Mouse (Mus musculus): ENCODE data around the gene Rundc1. TPM values are rescaled to one million over a fixed set of nuclear protein-coding genes. Genes with fewer than 3 reads are reported as not detected.
"Not testable (repeated sequence)": the region's sequence is repeated elsewhere in the genome, so short reads cannot be mapped to it uniquely, and the experiment has no call there.

Gene Rundc1
- polyA plus RNA-seq, 1 experiment from 2014 or later, result 26.2 TPM

DNA sequence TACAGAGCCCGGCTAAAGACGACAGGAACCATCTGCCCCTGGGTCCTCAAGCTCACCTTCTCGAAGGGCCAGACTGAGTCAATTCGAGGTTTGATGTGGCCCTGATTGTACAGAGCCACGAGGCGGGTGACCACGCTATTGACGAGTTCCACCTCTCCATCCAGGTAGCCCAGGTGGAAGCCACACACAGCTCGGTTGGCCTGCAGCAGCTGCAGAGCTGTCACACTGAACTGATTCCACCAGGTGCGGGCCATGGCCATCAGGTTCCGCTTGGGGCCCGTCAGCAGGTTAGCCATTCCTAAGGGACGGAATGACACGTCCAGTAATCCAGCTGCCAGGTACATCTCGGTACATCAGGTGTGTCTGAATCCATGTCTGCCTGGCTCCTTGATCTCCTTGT is 35.4 kb downstream of the Rundc1 start:
- 0 out of 2 replicates have a peak overlapping the region, but pooled peaks have one; percentile 41 for H3K9ac ChIP-seq (replicated peaks)
- WGBS, result 93% methylated on average over 15 of the region's 15 CpGs

DNA sequence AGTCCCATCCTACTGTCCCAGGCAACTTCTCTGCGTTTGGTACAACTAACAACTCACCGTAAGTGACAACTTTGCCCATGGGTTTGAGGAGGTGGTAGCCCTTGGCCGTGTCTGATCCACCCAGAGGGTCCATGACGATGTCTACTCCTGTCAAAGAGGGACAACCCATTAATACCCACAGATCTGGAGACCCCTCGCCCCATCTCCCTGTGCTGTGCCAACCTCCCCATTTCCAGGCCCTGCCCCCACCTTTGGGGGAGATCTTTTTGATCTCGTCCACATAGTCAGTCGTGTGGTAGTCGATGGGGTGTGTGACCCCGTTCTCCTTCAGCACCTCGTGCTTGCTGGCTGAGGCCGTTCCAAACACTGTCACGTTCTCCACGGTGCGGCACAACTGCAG is 37.3 kb downstream of the Rundc1 start:
- 65% methylated on average over 14 of the region's 14 CpGs for WGBS
- H3K9me3 ChIP-seq, result no peaks in the 10 kb centered on the region
- peak overlapping the region; percentile 63 for H3K27ac ChIP-seq
- H3K9ac ChIP-seq (replicated peaks), result 0 out of 2 replicates have a peak overlapping the region, but pooled peaks have one; percentile 39
- no peaks in the 10 kb centered on the region for H3K27me3 ChIP-seq
- peaks cover 55% of the 10 kb centered on the region for H3K36me3 ChIP-seq
- no peak overlapping the region; the same call in 1 of the 2 replicates for H3K4me3 ChIP-seq (replicated peaks)
- peaks cover 47% of the 10 kb centered on the region for H3K4me1 ChIP-seq (replicated peaks)
- no peak; the same call in 1 of the 2 replicates for ATAC-seq
- H3K4me2 ChIP-seq (replicated peaks), result peak overlapping the region; percentile 82

More for the DNA sequence above, 35.4 kb downstream of the Rundc1 start:
- Histone ChIP-seq H3K4me1 (replicated peaks) (peaks cover 36% of the 10 kb centered on the region), H3K9me3 (no peaks in the 10 kb centered on the region), H3K27me3 (no peaks in the 10 kb centered on the region), H3K36me3 (peaks cover 58% of the 10 kb centered on the region), H3K4me2 (replicated peaks) (no peak overlapping the region), H3K4me3 (replicated peaks) (no peak overlapping the region), H3K27ac (no peak overlapping the region)
- no peak for ATAC-seq

DNA sequence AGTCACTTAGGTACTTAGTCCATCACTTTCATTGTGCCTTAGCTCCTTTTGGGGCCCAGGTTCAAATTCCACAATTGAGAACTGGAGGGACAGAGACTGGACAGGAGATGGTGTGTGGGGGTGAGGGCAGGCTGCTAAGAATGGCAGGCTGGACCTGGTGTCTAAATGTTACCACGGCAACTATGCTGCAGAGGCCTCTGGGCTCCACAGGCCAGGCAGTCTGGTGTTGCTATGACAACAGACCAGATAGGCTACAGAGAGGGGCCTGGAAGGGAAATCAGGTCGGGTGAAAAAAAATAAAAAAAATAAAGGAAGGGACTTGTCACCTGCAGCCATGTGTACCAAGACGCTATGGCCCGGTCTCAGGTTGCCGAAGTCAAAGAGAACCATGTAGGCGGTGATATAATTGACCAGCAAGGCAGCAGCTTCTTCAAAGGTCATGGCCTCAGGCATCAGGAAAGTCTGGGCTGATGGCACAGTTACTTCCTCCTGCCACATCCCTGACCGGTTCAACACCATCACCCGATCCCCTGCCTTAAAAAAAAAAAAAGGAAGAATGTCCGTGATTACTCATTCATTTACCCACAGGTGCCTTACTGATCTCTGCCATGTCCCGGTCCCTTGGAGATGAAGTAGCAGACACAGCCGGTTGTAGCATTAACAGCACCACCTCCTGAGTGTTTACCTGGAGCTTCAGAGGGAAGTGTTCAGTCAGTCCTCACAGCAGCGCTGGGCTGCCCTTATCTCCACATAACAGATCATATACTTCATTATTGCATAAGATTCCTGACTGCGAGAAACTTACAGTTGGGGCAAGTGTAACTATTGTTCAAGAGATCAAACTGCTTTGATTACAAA is 37.9 kb downstream of the Rundc1 start:
- H3K27ac ChIP-seq, result peak overlapping the region; percentile 63
- H3K9ac ChIP-seq (replicated peaks), result peak overlapping the region; percentile 44
- H3K36me3 ChIP-seq, result peaks cover 48% of the 10 kb centered on the region
- peaks cover 53% of the 10 kb centered on the region for H3K4me1 ChIP-seq (replicated peaks)
- peak; percentile 53; the same call in 1 of the 2 replicates for ATAC-seq
- peak overlapping the region; percentile 95 for H3K4me3 ChIP-seq (replicated peaks)
- no peaks in the 10 kb centered on the region for H3K27me3 ChIP-seq
- no peaks in the 10 kb centered on the region for H3K9me3 ChIP-seq
- H3K4me2 ChIP-seq (replicated peaks), result peak overlapping the region; percentile 82
- 25% methylated on average over 13 of the region's 13 CpGs for WGBS

DNA sequence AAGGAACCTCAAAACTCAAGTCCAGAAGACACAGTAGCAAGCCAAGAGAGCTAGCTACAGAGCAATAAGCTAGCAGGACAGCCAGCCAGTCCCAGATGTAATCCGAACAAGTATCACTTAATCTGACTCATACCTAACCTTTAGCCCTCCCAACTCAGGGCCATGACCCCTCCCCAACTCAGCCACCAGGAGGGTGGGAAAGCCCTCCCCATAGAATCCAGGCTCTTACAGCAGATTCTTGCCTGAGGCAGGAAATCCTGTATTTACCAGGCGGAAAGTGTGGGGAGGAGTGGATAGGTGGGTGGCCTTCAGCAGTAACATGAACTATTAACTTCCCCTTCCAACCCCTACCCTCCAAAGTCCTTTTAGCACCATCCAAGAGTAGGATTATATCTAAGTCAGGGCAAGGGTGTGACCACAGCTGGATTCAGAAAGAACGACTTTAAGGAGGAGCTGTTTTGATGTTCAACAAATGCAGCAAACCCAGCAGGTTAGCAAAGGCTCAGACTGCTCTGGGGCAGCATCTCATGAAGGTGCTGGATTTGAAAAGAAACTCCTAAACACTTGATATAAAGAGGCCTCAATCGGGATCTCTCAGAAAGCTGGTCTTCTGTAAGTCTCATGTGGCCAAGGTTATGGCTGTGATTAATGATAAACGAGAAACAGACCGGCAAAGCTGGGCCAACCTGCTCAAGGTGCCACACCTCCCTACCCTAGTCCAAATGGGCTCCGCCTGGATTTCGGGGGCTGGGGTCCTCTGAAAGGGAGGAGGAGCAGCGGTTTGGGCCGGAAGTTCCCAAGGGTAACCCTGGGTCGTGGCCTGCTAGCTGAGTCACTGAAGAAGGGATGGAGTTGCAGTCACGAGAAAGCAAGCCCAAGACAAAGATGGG is 39.6 kb downstream of the Rundc1 start, which contains the start of gene Rnd2:
TSS of gene Rnd2 (plus strand) at position 789 of the 890 bp plus-strand sequence.
- Histone ChIP-seq H3K4me1 (replicated peaks) (peaks cover 62% of the 10 kb centered on the region), H3K27me3 (no peaks in the 10 kb centered on the region), H3K36me3 (peaks cover 32% of the 10 kb centered on the region), H3K9ac (replicated peaks) (peak within 1 kb of the TSS; percentile 95), H3K9me3 (no peaks in the 10 kb centered on the region), H3K4me2 (replicated peaks) (peak within 1 kb of the TSS; percentile 82), H3K27ac (peak within 1 kb of the TSS; percentile 94), H3K4me3 (replicated peaks) (peak within 1 kb of the TSS; percentile 95)
- 14% methylated on average over 12 of the region's 12 CpGs for WGBS
- no peak for ATAC-seq

DNA sequence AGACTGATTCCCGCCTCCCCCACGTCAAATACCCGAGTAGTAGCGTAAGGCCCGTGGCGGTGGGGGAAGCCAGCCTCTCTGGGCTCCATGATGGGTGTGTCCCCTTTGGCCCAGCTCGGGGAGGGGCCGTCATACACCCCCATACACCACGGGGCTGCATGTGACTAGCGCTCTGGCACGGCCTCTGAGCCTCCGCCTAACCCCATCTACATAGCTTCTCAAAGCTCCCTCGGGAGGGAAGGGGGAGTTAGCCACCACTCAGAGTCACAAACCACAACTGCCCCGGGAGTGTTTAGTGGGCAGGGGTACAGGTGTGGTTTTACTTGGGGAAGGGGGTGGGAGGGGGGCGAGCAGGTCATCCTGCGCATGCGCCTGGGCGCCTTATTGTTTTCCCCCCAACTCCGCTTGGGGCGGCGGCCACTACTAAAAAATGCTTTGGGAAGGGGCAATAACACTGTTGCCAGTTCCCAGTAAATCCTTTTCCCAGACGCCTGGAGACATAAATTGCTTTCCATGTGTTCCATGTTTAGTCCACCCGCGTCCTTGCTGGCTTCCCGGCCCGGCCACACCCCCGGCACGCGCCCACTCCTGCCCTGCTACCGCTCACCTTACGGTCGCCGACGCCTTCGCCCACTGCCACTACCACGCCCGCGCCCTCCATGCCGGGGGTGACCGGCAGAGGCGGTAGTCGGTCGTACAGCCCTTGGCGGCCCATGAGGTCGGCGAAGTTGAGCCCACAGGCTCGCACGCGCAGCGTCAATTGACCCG is 40.4 kb downstream of the Rundc1 start:
- Histone ChIP-seq H3K4me1 (replicated peaks) (peaks cover 65% of the 10 kb centered on the region), H3K27me3 (no peaks in the 10 kb centered on the region), H3K27ac (peak overlapping the region; percentile 94), H3K4me2 (replicated peaks) (peak overlapping the region; percentile 82), H3K9me3 (no peaks in the 10 kb centered on the region), H3K9ac (replicated peaks) (peak overlapping the region; percentile 95), H3K4me3 (replicated peaks) (peak overlapping the region; percentile 95), H3K36me3 (peaks cover 24% of the 10 kb centered on the region)
- WGBS, result 2% methylated on average over 51 of the region's 51 CpGs
- peak; percentile 38 for ATAC-seq

DNA sequence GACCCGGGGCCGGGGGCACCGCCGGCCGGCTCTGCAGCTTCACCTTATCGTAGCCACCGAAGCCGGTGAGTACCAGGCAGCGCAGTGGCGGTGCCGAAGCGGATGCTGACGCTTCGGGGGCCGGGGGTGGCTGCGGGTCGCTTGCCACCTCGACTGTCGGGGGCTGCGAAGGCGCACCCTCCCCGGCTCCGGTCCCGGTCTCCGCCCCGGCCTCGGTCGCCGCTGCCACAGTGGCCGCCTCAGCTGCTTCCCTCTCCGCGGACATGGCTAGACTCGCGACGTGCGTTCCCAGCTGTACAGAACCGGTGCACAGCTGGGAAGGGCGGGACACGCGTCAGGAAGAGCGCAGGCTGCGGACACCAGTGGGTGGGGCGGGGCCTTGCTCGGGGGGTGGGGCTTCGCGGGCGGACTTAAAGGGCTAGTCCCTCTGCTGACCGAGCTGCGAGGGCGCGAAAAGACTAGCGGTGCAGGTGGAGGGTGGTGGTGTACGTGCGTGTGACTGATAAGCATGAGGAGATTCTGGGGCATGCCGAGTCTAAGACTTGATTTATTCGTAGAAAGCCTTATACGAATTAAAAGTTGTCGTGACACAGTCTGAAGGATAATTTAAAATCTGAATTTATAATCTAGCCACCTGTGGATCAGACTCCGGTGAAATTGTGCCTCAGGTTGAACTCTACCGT is 41.1 kb downstream of the Rundc1 start, which contains the start of gene Vat1:
TSS of gene Vat1 (minus strand) at position 362 of the 683 bp plus-strand sequence.
- H3K4me2 ChIP-seq (replicated peaks), result peak within 1 kb of the TSS; percentile 82
- H3K4me3 ChIP-seq (replicated peaks), result peak within 1 kb of the TSS; percentile 95
- peak within 1 kb of the TSS; percentile 94 for H3K27ac ChIP-seq
- peaks cover 72% of the 10 kb centered on the region for H3K4me1 ChIP-seq (replicated peaks)
- H3K9ac ChIP-seq (replicated peaks), result peak within 1 kb of the TSS; percentile 95
- no peaks in the 10 kb centered on the region for H3K9me3 ChIP-seq
- 1% methylated on average over 60 of the region's 60 CpGs for WGBS
- H3K36me3 ChIP-seq, result peaks cover 22% of the 10 kb centered on the region
- H3K27me3 ChIP-seq, result no peaks in the 10 kb centered on the region
- peak; percentile 60 for ATAC-seq

DNA sequence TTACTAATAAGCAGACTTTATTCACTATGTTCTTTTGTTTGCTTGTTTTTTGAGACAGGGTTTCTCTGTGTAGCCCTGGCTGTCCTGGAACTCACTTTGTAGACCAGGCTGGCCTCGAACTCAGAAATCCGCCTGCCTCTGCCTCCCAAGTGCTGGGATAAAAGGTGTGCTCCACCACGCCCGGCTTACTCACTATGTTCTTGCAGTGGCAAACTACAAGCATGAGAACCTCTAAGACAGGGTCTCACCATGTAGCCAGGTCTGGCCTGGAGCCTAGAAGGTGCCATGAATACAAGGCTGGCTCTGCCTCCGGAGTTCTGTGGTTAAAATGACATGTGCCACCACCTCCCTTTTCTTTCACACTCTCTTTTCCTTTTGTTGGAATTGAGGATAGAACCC is 41.7 kb downstream of the Rundc1 start:
- not testable (repeated sequence) for ATAC-seq
- peaks cover 78% of the 10 kb centered on the region for H3K4me1 ChIP-seq (replicated peaks)

DNA sequence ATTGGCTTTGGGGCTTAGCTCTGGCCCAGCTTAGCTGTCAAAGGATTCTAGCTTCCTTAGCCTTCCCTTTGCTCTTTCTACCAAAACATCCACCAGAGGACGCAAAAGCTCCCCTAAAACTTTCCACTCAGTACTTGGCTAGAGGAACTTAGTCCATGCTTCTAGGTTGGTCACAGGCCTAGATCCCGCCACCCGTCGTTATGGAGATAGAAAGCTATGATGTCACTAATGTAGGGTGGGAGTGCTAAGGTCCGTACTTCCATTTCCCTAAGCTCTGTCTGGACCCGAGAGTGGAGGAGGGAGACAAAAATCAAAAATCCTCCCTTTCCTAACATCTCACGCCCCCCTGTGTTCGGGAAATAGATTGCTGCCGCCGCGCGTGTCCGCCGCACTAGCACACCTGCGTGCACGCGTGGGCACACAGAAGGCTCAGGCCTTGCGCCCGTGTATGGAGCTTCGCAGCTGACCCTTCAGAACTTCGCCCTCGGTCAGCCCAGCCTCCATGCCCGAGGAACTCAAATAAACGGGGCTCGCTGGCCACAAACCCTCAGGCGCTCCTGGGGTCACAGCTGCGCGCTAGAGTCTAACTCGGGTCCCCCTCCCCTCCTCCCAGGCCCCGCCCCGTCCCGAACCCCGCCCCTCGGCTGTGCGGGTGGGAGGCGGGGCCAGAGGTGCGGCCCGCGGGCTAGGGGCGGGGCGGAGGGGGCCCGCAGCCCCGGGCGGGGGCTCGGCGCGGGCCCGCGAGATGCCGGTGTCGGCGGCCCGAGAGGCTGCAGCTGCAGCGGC is 42.8 kb downstream of the Rundc1 start:
- H3K4me3 ChIP-seq (replicated peaks), result peak overlapping the region; percentile 79
- peak overlapping the region; percentile 90 for H3K27ac ChIP-seq
- peak overlapping the region; percentile 89 for H3K9ac ChIP-seq (replicated peaks)
- H3K36me3 ChIP-seq, result peaks cover 17% of the 10 kb centered on the region
- peak; percentile 51 for ATAC-seq
- WGBS, result 1% methylated on average over 51 of the region's 54 CpGs
- peak overlapping the region; percentile 82 for H3K4me2 ChIP-seq (replicated peaks)
- H3K27me3 ChIP-seq, result no peaks in the 10 kb centered on the region
- H3K9me3 ChIP-seq, result no peaks in the 10 kb centered on the region
- peaks cover 80% of the 10 kb centered on the region for H3K4me1 ChIP-seq (replicated peaks)

More for the DNA sequence above, 41.7 kb downstream of the Rundc1 start:
- peaks cover 22% of the 10 kb centered on the region for H3K36me3 ChIP-seq
- not testable (repeated sequence) for H3K9me3 ChIP-seq, H3K27me3 ChIP-seq
- H3K27ac ChIP-seq, result peak overlapping the region; percentile 94; the same call in 1 of the 2 replicates
- WGBS, result 52% methylated on average over 5 of the region's 5 CpGs
- H3K9ac ChIP-seq (replicated peaks), result peak overlapping the region; percentile 95; the same call in 1 of the 2 replicates
- H3K4me3 ChIP-seq (replicated peaks), result peak overlapping the region; percentile 95
- peak overlapping the region; percentile 82 for H3K4me2 ChIP-seq (replicated peaks)

DNA sequence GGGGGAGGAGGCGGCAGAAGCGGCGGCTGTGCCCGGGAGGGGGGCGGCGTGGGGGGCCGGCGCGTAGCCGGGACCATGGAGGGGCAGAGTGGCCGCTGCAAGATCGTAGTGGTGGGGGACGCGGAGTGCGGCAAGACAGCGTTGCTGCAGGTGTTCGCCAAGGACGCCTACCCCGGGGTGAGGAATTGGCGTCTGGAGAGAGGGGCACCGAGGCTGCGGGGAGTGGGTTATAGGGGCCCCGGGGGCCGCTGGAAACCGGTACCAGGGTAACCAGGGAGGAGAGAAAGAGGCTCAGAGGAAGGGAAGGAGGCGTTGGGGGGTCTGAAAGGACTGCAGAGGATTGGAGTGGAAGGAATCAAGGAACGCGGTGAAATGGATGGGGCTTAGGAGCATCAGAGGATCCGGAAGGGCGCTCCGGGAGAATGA is 43.4 kb downstream of the Rundc1 start:
- H3K27me3 ChIP-seq, result no peaks in the 10 kb centered on the region
- H3K27ac ChIP-seq, result peak overlapping the region; percentile 90
- H3K9ac ChIP-seq (replicated peaks), result peak overlapping the region; percentile 89
- peak overlapping the region; percentile 82 for H3K4me2 ChIP-seq (replicated peaks)
- H3K4me1 ChIP-seq (replicated peaks), result peaks cover 77% of the 10 kb centered on the region
- H3K4me3 ChIP-seq (replicated peaks), result peak overlapping the region; percentile 79
- WGBS, result under 1% methylated on average over 29 of the region's 31 CpGs
- peak; percentile 44 for ATAC-seq
- H3K36me3 ChIP-seq, result peaks cover 17% of the 10 kb centered on the region
- no peaks in the 10 kb centered on the region for H3K9me3 ChIP-seq

DNA sequence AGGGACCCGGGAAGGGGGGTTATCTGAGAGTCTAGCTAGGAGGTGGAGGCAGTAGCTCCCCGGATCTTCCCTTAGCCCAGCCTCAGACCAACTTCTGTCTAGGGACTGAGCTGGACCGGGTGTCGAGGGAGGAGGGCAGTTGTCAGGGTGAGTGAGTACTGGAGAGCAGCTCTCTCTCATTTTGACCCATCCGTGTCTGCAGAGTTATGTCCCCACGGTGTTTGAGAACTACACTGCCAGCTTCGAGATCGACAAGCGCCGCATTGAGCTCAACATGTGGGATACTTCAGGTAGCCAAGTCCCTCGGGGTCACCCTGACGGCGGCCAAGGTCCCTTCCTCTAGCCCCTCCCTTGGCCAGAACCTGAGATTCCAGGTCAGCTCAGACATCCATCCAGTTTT is 43.8 kb downstream of the Rundc1 start:
- peak overlapping the region; percentile 89 for H3K9ac ChIP-seq (replicated peaks)
- no peaks in the 10 kb centered on the region for H3K9me3 ChIP-seq
- peak overlapping the region; percentile 90 for H3K27ac ChIP-seq
- H3K4me1 ChIP-seq (replicated peaks), result peaks cover 72% of the 10 kb centered on the region
- H3K36me3 ChIP-seq, result peaks cover 17% of the 10 kb centered on the region
- 0 out of 2 replicates have a peak, but pooled peaks have one; percentile 14 for ATAC-seq
- H3K27me3 ChIP-seq, result no peaks in the 10 kb centered on the region
- H3K4me2 ChIP-seq (replicated peaks), result peak overlapping the region; percentile 82
- WGBS, result 3% methylated on average over 13 of the region's 13 CpGs
- peak overlapping the region; percentile 79 for H3K4me3 ChIP-seq (replicated peaks)

All from midbrain, embryonic 13.5 days (tissue).